Mouse (Mus musculus) midbrain, embryonic 13.5 days (tissue): Measurements from ENCODE around the gene Col5a3. TPM values are rescaled to one million over a fixed set of nuclear protein-coding genes. Genes with fewer than 3 reads are reported as not detected.

Experiments used
- ATAC-seq: fragments of 200-750 bp; cut with Nextera tagmentation; 2 replicates; pipeline ENCODE4 v1.8.0; 2017; ENCODE audit warnings: mild to moderate bottlenecking, moderate TSS enrichment, moderate library complexity
- H3K27ac ChIP-seq: fragments of 300-500 bp; sonication (generic); 2 replicates; pipeline ENCODE4 v1.5.1; 2015; ENCODE audit warnings: inconsistent platforms, mild to moderate bottlenecking, moderate library complexity
- H3K27me3 ChIP-seq: fragments of 300-500 bp; sonication (generic); 2 replicates; pipeline ENCODE4 v1.6.1; 2015; ENCODE audit warnings: mild to moderate bottlenecking, inconsistent platforms
- H3K36me3 ChIP-seq: fragments of 300-500 bp; sonication (generic); 2 replicates; pipeline ENCODE4 v1.6.1; 2015; ENCODE audit warnings: mild to moderate bottlenecking, inconsistent platforms
- H3K4me1 ChIP-seq: fragments of 300-500 bp; sonication (generic); replicated peaks from 2 replicates; pipeline ENCODE4 v1.6.1; 2015; ENCODE audit warnings: inconsistent platforms
- H3K4me2 ChIP-seq: fragments of 300-500 bp; sonication (generic); replicated peaks from 2 replicates; pipeline ENCODE4 v1.6.1; 2015; ENCODE audit warnings: moderate library complexity, mild to moderate bottlenecking, inconsistent platforms
- H3K4me3 ChIP-seq: fragments of 300-500 bp; sonication (generic); replicated peaks from 2 replicates; pipeline ENCODE4 v1.5.1; 2015; ENCODE audit warnings: mild to moderate bottlenecking, inconsistent platforms
- H3K9ac ChIP-seq: fragments of 300-500 bp; sonication (generic); replicated peaks from 2 replicates; pipeline ENCODE4 v1.6.1; 2015; ENCODE audit warnings: mild to moderate bottlenecking, inconsistent platforms
- H3K9me3 ChIP-seq: fragments of 300-500 bp; sonication (generic); 2 replicates; pipeline ENCODE4 v1.6.1; 2016; ENCODE audit warnings: mild to moderate bottlenecking, inconsistent platforms
- WGBS: fragments of 180-500 bp; shearing (Covaris S2); methylation state at CpG from one replicate; pipeline ENCODE4 v1.1.7; 2015; 5-methylcytosine and 5-hydroxymethylcytosine counted together
- polyA plus RNA-seq: library from polyadenylated mRNA; unstranded; fragments of >200 nt; fragmentation: Nextera tagmentation; extraction: Ambion mirVana; gene quantifications from 2 replicates; pipeline ENCODE4 v1.2.1, GENCODE M21; 2015

Gene Col5a3
- polyA plus RNA-seq, 1 experiment from 2014 or later, result 0.32 TPM

GRCm38 (mm10) chr9:20804266-20805158 is 10.4 kb downstream of the Col5a3 start:
- no peaks in the 10 kb centered on the region for H3K4me1 ChIP-seq
- no peak overlapping the region for H3K4me2 ChIP-seq
- no peaks in the 10 kb centered on the region for H3K36me3 ChIP-seq
- H3K4me3 ChIP-seq, result no peak overlapping the region
- H3K27me3 ChIP-seq, result no peaks in the 10 kb centered on the region
- H3K27ac ChIP-seq, result no peak overlapping the region
- ATAC-seq, result no peak
- no peak overlapping the region for H3K9ac ChIP-seq
- 0 out of 2 replicates have a peak, but pooled peaks cover 3% of the 10 kb centered on the region for H3K9me3 ChIP-seq
- 79% methylated on average over 13 of the region's 13 CpGs for WGBS

GRCm38 (mm10) chr9:20794108-20794806 is 20.6 kb downstream of the Col5a3 start:
- H3K36me3 ChIP-seq, result no peaks in the 10 kb centered on the region
- peak; percentile 82 for ATAC-seq
- no peaks in the 10 kb centered on the region for H3K9me3 ChIP-seq
- WGBS, result 49% methylated on average over 7 of the region's 7 CpGs
- no peak overlapping the region for H3K4me2 ChIP-seq
- H3K27me3 ChIP-seq, result no peaks in the 10 kb centered on the region
- 0 out of 2 replicates have a peak, but pooled peaks cover 4% of the 10 kb centered on the region for H3K4me1 ChIP-seq
- H3K27ac ChIP-seq, result no peak overlapping the region; the same call in 1 of the 2 replicates
- no peak overlapping the region; the same call in 1 of the 2 replicates for H3K9ac ChIP-seq
- H3K4me3 ChIP-seq, result no peak overlapping the region

DNA sequence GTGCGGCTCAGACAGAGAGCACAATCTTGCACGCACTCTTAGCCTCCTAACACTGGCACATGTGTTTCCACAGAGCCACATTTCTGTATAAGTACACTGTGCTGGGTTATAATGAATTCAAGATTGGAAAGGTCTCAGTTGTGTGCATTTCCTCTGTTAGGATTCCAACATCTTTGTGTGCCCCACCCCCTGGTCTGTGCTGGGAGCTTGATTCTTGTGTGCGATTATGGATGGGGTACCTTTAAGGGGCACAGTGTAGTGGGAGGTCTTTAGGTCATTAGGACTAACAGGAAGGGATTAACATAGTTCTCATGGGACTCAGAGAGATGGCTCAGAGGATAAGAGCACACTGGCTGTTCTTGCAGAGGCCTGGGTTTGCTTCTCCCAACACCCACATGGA is 24.5 kb downstream of the Col5a3 start:
- no peak overlapping the region for H3K4me3 ChIP-seq
- WGBS, result 54% methylated on average over 3 of the region's 3 CpGs
- H3K4me2 ChIP-seq, result no peak overlapping the region
- no peak overlapping the region for H3K27ac ChIP-seq
- no peak for ATAC-seq
- 0 out of 2 replicates have a peak, but pooled peaks cover 4% of the 10 kb centered on the region for H3K4me1 ChIP-seq
- no peaks in the 10 kb centered on the region for H3K9me3 ChIP-seq
- H3K36me3 ChIP-seq, result no peaks in the 10 kb centered on the region
- no peak overlapping the region for H3K9ac ChIP-seq
- no peaks in the 10 kb centered on the region for H3K27me3 ChIP-seq

- Histone ChIP-seq H3K9ac (no peak overlapping the region), H3K4me3 (no peak overlapping the region), H3K9me3 (no peaks in the 10 kb centered on the region), H3K27ac (no peak overlapping the region), H3K4me1 (0 out of 2 replicates have a peak, but pooled peaks cover 4% of the 10 kb centered on the region), H3K4me2 (no peak overlapping the region), H3K27me3 (no peaks in the 10 kb centered on the region), H3K36me3 (no peaks in the 10 kb centered on the region)
- no peak for ATAC-seq
- 76% methylated on average over 3 of the region's 4 CpGs for WGBS
Observed at GRCm38 (mm10) chr9:20789651-20790050, 25.2 kb downstream of the Col5a3 start.

DNA sequence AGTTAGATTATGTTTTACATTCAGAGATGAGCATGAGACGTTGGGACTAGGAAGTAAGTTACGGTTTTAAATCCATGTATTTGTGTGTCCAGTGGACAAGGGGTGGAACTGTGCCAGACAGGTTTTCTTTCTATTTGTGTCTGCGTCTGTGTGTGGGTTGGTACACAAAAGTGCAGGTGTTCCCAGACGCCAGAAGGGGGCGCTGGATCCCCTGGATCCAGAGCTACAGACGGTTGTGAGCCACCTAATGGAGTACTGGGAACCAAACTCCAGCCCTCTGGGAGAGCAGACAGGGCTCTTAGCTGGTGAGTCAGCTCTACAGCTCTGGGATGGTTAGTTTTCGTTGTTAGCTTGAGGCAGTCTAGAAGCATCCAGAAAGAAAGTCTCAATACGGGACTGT is 26.9 kb downstream of the Col5a3 start:
- Histone ChIP-seq H3K4me2 (no peak overlapping the region), H3K27me3 (no peaks in the 10 kb centered on the region), H3K9me3 (no peaks in the 10 kb centered on the region), H3K4me3 (no peak overlapping the region), H3K4me1 (0 out of 2 replicates have a peak, but pooled peaks cover 4% of the 10 kb centered on the region), H3K9ac (no peak overlapping the region), H3K36me3 (no peaks in the 10 kb centered on the region), H3K27ac (no peak overlapping the region)
- no peak for ATAC-seq
- WGBS, result 81% methylated on average over 8 of the region's 8 CpGs

- no peak for ATAC-seq
- no peak overlapping the region for H3K4me3 ChIP-seq
- no peaks in the 10 kb centered on the region for H3K27me3 ChIP-seq
- H3K9me3 ChIP-seq, result no peaks in the 10 kb centered on the region
- no peak overlapping the region for H3K9ac ChIP-seq
- no peaks in the 10 kb centered on the region for H3K4me1 ChIP-seq
- H3K4me2 ChIP-seq, result no peak overlapping the region
- H3K36me3 ChIP-seq, result no peaks in the 10 kb centered on the region
- H3K27ac ChIP-seq, result no peak overlapping the region
- WGBS, result 79% methylated on average over 6 of the region's 6 CpGs
Observed at GRCm38 (mm10) chr9:20785055-20785454, 29.8 kb downstream of the Col5a3 start.

- Histone ChIP-seq H3K4me1 (no peaks in the 10 kb centered on the region), H3K27me3 (no peaks in the 10 kb centered on the region), H3K9me3 (no peaks in the 10 kb centered on the region), H3K27ac (no peak overlapping the region), H3K36me3 (no peaks in the 10 kb centered on the region), H3K4me2 (no peak overlapping the region), H3K9ac (no peak overlapping the region), H3K4me3 (no peak overlapping the region)
- no peak for ATAC-seq
- 86% methylated on average over 3 of the region's 3 CpGs for WGBS
Observed at GRCm38 (mm10) chr9:20781286-20781685, 33.6 kb downstream of the Col5a3 start.

DNA sequence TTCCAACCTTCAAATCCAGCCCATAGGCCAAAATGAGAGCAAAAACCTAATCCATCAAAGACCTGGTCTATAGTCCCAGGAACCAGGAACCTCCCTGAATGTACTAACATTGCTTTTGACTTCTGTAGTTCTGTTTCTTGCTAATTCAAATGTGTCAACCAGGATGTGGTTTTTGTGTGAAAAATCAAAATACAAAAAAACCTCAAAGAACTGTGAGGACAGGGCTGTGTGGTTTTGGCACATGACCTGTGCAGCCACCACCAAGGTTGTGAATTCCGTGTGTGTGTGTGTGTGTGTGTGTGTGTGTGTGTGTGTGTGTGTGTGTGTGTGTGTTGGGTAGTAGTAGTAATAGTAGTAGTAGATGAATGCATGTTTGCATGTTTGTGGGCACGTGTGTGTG is 49.6 kb downstream of the Col5a3 start:
- WGBS, result 83% methylated on average over 2 of the region's 2 CpGs
- no peak overlapping the region for H3K4me3 ChIP-seq
- no peak for ATAC-seq
- no peaks in the 10 kb centered on the region for H3K9me3 ChIP-seq
- no peaks in the 10 kb centered on the region for H3K36me3 ChIP-seq
- no peaks in the 10 kb centered on the region for H3K27me3 ChIP-seq
- no peak overlapping the region for H3K4me2 ChIP-seq
- peaks cover 4% of the 10 kb centered on the region; the same call in 1 of the 2 replicates for H3K4me1 ChIP-seq
- no peak overlapping the region for H3K9ac ChIP-seq
- no peak overlapping the region for H3K27ac ChIP-seq

GRCm38 (mm10) chr9:20763099-20763498 is 51.8 kb downstream of the Col5a3 start:
- no peaks in the 10 kb centered on the region for H3K27me3 ChIP-seq
- ATAC-seq, result no peak
- no peak overlapping the region for H3K27ac ChIP-seq
- WGBS, result 93% methylated on average over 1 of the region's 1 CpGs
- H3K4me1 ChIP-seq, result peaks cover 4% of the 10 kb centered on the region; the same call in 1 of the 2 replicates
- H3K9ac ChIP-seq, result no peak overlapping the region
- H3K36me3 ChIP-seq, result no peaks in the 10 kb centered on the region
- no peak overlapping the region for H3K4me2 ChIP-seq
- no peaks in the 10 kb centered on the region for H3K9me3 ChIP-seq
- H3K4me3 ChIP-seq, result no peak overlapping the region

DNA sequence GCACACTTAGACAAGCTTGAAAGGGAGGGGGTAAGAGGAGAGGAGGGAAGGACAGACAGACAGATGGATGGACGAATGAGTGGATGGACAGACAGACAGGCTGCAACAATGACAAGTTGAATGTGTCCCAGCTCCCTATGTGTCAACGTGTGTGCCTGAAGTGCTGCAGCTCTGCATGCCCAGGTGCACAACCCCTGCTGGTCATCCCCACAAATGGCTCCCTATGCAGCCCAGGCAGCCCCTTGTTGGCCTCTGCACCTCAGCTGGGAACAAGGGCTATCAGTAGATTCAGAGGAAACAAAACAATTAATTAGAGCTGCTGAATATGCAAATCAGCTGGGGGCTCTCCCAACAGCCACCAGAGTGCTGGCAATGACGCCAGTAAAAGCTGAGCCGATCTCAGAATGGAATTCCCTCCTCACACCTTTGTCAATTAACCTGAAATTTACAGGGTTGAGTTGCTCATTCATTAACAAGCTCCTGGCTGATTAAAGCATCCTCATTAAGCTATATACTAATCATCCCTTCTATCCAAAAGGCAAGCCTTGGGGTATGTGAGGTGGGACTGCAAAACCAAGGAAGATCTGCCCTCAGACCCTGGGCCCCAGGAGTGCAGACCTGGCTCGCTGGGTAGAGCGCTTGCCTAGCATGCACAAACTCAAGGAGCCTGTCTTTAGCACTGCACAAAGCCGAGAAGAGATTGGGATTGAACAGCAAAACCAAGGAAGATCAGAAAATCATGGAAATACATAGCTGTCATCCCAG is 52.5 kb downstream of the Col5a3 start:
- H3K4me1 ChIP-seq, result peaks cover 4% of the 10 kb centered on the region; the same call in 1 of the 2 replicates
- no peak overlapping the region for H3K4me2 ChIP-seq
- no peaks in the 10 kb centered on the region for H3K36me3 ChIP-seq
- H3K9me3 ChIP-seq, result no peaks in the 10 kb centered on the region
- 0 out of 2 replicates have a peak overlapping the region, but pooled peaks have one; percentile 11 for H3K9ac ChIP-seq
- whole genome bisulfite sequencing, result 49% methylated on average over 7 of the region's 7 CpGs
- H3K27me3 ChIP-seq, result no peaks in the 10 kb centered on the region
- H3K27ac ChIP-seq, result no peak overlapping the region
- H3K4me3 ChIP-seq, result no peak overlapping the region
- no peak for ATAC-seq

DNA sequence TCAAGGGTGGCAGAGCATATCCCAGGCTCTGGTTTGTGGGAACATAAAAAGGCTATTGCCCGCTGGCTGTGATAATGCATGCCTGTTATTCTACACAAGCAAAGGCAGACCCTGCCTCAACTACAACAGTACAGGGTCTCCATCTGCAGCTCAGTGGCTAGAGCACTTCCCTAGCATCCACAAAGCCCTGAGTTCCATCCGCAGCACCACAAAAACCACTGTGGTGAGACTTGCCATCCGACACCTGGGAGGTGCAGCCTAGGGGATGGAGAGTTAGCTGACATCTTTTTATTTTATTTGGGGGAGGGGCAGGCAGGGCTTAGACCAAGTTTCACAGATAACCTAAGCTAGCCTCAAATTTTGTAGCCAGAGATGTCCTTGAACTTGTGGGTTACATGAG is 53.5 kb downstream of the Col5a3 start:
- no peak for ATAC-seq
- H3K9me3 ChIP-seq, result no peaks in the 10 kb centered on the region
- H3K36me3 ChIP-seq, result no peaks in the 10 kb centered on the region
- H3K27me3 ChIP-seq, result no peaks in the 10 kb centered on the region
- 75% methylated on average over 3 of the region's 3 CpGs for WGBS
- H3K4me2 ChIP-seq, result no peak overlapping the region
- no peak overlapping the region for H3K4me3 ChIP-seq
- H3K27ac ChIP-seq, result no peak overlapping the region
- H3K9ac ChIP-seq, result no peak overlapping the region
- H3K4me1 ChIP-seq, result peaks cover 4% of the 10 kb centered on the region; the same call in 1 of the 2 replicates
